Mouse (Mus musculus): Measurements from ENCODE around the gene Tcaim. TPM values are rescaled to one million over a fixed set of nuclear protein-coding genes. Genes with fewer than 3 reads are reported as not detected.

The Tcaim gene
- total and polyA plus RNA-seq, 3 experiments: 4.4 to 12.3 (median 4.5) TPM

DNA sequence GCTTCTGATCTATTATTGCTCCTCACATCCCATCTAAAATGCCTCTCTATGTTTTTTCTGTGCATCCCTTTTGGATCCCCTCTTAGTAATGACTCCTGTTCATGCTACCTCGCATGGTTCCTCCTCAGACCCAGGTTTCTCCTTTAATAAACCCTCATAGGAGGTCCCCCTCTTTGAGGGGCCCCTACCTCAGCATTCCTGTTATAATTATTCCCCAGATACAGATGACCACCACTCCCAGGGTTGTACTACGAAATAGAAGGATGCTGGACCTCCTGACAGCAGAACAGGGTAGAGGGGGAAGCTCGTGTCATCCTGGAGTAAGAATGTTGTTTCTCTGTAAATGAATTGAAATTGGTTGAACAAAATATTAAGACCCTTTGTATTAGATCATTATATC, 80.0 kb downstream of the Tcaim start, which contains the start of gene Zkscan7:
Zkscan7 (plus strand) TSS at position 301 of the 400 bp plus-strand sequence.
- Histone ChIP-seq H3K36me3 (replicated peaks in 1 of 2; ENCODE audit: control insufficient read depth in 1 of 2, insufficient read depth in 1 of 2, low read length in 1 of 2) (peaks cover 3 to 20% of the 10 kb centered on the region in 2 experiments), H3K9ac (ENCODE audit: insufficient read depth, low read depth) (peak within 1 kb of the TSS; percentile 3; the same call in 1 of the 2 replicates), H3K79me2 (replicated peaks; ENCODE audit: control insufficient read depth, extremely low read depth, insufficient read depth, poor library complexity, severe bottlenecking) (no peaks in the 10 kb centered on the region), H3K4me3 (replicated peaks in 1 of 3; ENCODE audit: low read depth in 2 of 3, low read length in 2 of 3, poor library complexity in 1 of 3) (peak within 1 kb of the TSS; percentile 27 to 89 (median 80)), H3K4me2 (ENCODE audit: insufficient read depth, low read depth, poor library complexity, severe bottlenecking) (peak within 1 kb of the TSS; percentile 61), H3K9me3 (replicated peaks; ENCODE audit: low read length) (peaks cover 16% of the 10 kb centered on the region), H3K4me1 (ENCODE audit: control insufficient read depth in 1 of 2, insufficient read depth in 2 of 2) (peaks cover 3 to 15% of the 10 kb centered on the region in 2 experiments; a peak in 3 of 4 replicates), H3K27ac (ENCODE audit: insufficient read depth, low read depth) (no peak within 1 kb of the TSS), H3K27me3 (replicated peaks) (peaks cover 11% of the 10 kb centered on the region)
- dilution Hi-C loops (cut with MboI; ENCODE audit: extremely low pct_ligation_motif_present, extremely low pct_unique_long_range_greater_than_20kb, low sequenced_read_pairs) (no loop called here), in situ Hi-C loops (cut with MboI; ENCODE audit: low pct_ligation_motif_present, low pct_unique_long_range_greater_than_20kb, low sequenced_read_pairs) (no loop called here)
- no peak for DNase-seq (ENCODE audit: extremely low read depth)
- TF ChIP-seq ELF1 (IDR thresholded peaks at IDR 0.05; ENCODE audit: low read depth, low read length) (no peak), CHD1 (IDR thresholded peaks at IDR 0.05; ENCODE audit: low read depth, low read length) (no peak), TBP (conservative IDR thresholded peaks at IDR 0.05; ENCODE audit: low read depth, low read length) (no peak), USF1 (IDR thresholded peaks at IDR 0.05; ENCODE audit: low read depth, low read length) (no peak), UBTF (IDR thresholded peaks at IDR 0.05; ENCODE audit: low read depth, low read length) (no peak), ZNF384 (IDR thresholded peaks at IDR 0.05; ENCODE audit: low read depth, low read length) (no peak), MYC (IDR thresholded peaks at IDR 0.05; ENCODE audit: low read depth, low read length) (no peak), POLR2AphosphoS2 (IDR thresholded peaks at IDR 0.05; ENCODE audit: low read depth, low read length) (no peak), ZC3H11A (IDR thresholded peaks at IDR 0.05; ENCODE audit: low read depth, low read length) (no peak), IRF4 (IDR thresholded peaks at IDR 0.05; ENCODE audit: low read depth, low read length) (no peak), POLR2A (IDR thresholded peaks at IDR 0.05; ENCODE audit: low read depth, low read length) (no peak), SIN3A (IDR thresholded peaks at IDR 0.05; ENCODE audit: low read length) (no peak), CHD2 (IDR thresholded peaks at IDR 0.05; ENCODE audit: low read length) (no peak), ETS1 (conservative IDR thresholded peaks at IDR 0.05; ENCODE audit: low read depth, low read length) (no peak), JUND (conservative IDR thresholded peaks at IDR 0.05; ENCODE audit: low read depth, low read length) (no peak), BHLHE40 (IDR thresholded peaks at IDR 0.05; ENCODE audit: low read depth, low read length) (no peak), MAFK (IDR thresholded peaks at IDR 0.05; ENCODE audit: insufficient replicate concordance, low read length) (no peak), CTCF (conservative IDR thresholded peaks at IDR 0.05 in 1 of 2, IDR thresholded peaks at IDR 0.05 in 1 of 2; ENCODE audit: low read depth in 2 of 2, low read length in 2 of 2) (no peak), RCOR1 (conservative IDR thresholded peaks at IDR 0.05; ENCODE audit: low read depth, low read length) (no peak)

Other genes with a start within 250 kb of the Tcaim start
- not detected in 2 replicates for gene Topaz1, start 58.2 kb upstream of the Tcaim start, total RNA-seq (2012; rRNA removed)
- gene Topaz1, start 58.2 kb upstream of the Tcaim start, total RNA-seq (2014; rRNA removed): 0.05 TPM in 1 of 2 replicates, not detected in the other
- not detected in 2 replicates for gene Topaz1, start 58.2 kb upstream of the Tcaim start, polyA plus RNA-seq (2012; ENCODE audit: insufficient read length, low read depth)
- 0.13 TPM in 1 of 2 replicates, not detected in the other for gene Gm35549, start 38.5 kb downstream of the Tcaim start, total RNA-seq (2012; rRNA removed)
- not detected in 2 replicates for gene Gm35549, start 38.5 kb downstream of the Tcaim start, total RNA-seq (2014; rRNA removed)
- 0.41 TPM in 1 of 2 replicates, not detected in the other for gene Gm35549, start 38.5 kb downstream of the Tcaim start, polyA plus RNA-seq (2012; ENCODE audit: insufficient read length, low read depth)
- 53.8 and 56.3 TPM in 2 replicates for gene Zfp445, start 60.5 kb downstream of the Tcaim start, total RNA-seq (2012; rRNA removed)
- 43.7 and 49.6 TPM in 2 replicates for gene Zfp445, start 60.5 kb downstream of the Tcaim start, total RNA-seq (2014; rRNA removed)
- gene Zfp445, start 60.5 kb downstream of the Tcaim start, polyA plus RNA-seq (2012; ENCODE audit: insufficient read length, low read depth): 46.0 and 55.5 TPM in 2 replicates
- 4.2 and 6.4 TPM in 2 replicates for gene Zkscan7, start 80.1 kb downstream of the Tcaim start, total RNA-seq (2012; rRNA removed)
- 6.6 and 7.5 TPM in 2 replicates for gene Zkscan7, start 80.1 kb downstream of the Tcaim start, total RNA-seq (2014; rRNA removed)
- gene Zkscan7, start 80.1 kb downstream of the Tcaim start, polyA plus RNA-seq (2012; ENCODE audit: insufficient read length, low read depth): 2.1 and 3.5 TPM in 2 replicates
- not detected in 2 replicates for gene Zfp105, start 117.5 kb downstream of the Tcaim start, total RNA-seq (2012; rRNA removed)
- gene Zfp105, start 117.5 kb downstream of the Tcaim start, total RNA-seq (2014; rRNA removed): not detected in 2 replicates
- gene Zfp105, start 117.5 kb downstream of the Tcaim start, polyA plus RNA-seq (2012; ENCODE audit: insufficient read length, low read depth): not detected in 2 replicates
- gene 1110059G10Rik, start 145.5 kb downstream of the Tcaim start, total RNA-seq (2012; rRNA removed): 5.6 TPM in 2 replicates
- gene 1110059G10Rik, start 145.5 kb downstream of the Tcaim start, total RNA-seq (2014; rRNA removed): 25.7 and 32.3 TPM in 2 replicates
- 24.5 and 25.2 TPM in 2 replicates for gene 1110059G10Rik, start 145.5 kb downstream of the Tcaim start, polyA plus RNA-seq (2012; ENCODE audit: insufficient read length, low read depth)
- gene Kif15, start 145.5 kb downstream of the Tcaim start, total RNA-seq (2012; rRNA removed): 51.5 and 51.7 TPM in 2 replicates
- gene Kif15, start 145.5 kb downstream of the Tcaim start, total RNA-seq (2014; rRNA removed): 85.4 and 101 TPM in 2 replicates
- gene Kif15, start 145.5 kb downstream of the Tcaim start, polyA plus RNA-seq (2012; ENCODE audit: insufficient read length, low read depth): 63.5 and 66.6 TPM in 2 replicates
- 5.5 and 6.9 TPM in 2 replicates for gene Tmem42, start 215.8 kb downstream of the Tcaim start, total RNA-seq (2012; rRNA removed)
- 5.1 and 5.3 TPM in 2 replicates for gene Tmem42, start 215.8 kb downstream of the Tcaim start, total RNA-seq (2014; rRNA removed)
- gene Tmem42, start 215.8 kb downstream of the Tcaim start, polyA plus RNA-seq (2012; ENCODE audit: insufficient read length, low read depth): 6.4 and 6.8 TPM in 2 replicates
- 0.50 and 0.51 TPM in 2 replicates for gene Tgm4, start 229.2 kb downstream of the Tcaim start, total RNA-seq (2012; rRNA removed)
- gene Tgm4, start 229.2 kb downstream of the Tcaim start, total RNA-seq (2014; rRNA removed): not detected in 2 replicates
- gene Tgm4, start 229.2 kb downstream of the Tcaim start, polyA plus RNA-seq (2012; ENCODE audit: insufficient read length, low read depth): 0.24 and 0.26 TPM in 2 replicates